ENCODE assay signal across 17 mouse cellular contexts in genomic region chr9:64098282-64098681, GRCm38 (mm10). TPM values are rescaled to one million over a fixed set of nuclear protein-coding genes. Genes with fewer than 3 reads are reported as not detected.
A peak's percentile ranks its signal among the peaks of the same experiment; 100 is the strongest.
DNase-seq lines count a peak whose midpoint lies in the region; ATAC-seq and TF ChIP-seq lines count a peak whose summit lies in the region.
"Had no signal": no experiment of that assay in that cellular context is flagged by ENCODE, and none has a peak within 500 bp of the region (broad histone marks: within the 10 kb centered on the region; RNA-seq: fewer than 3 reads in every experiment).

No protein-coding gene starts in this region.

- no peak overlapping the region for H3K27ac ChIP-seq in heart, postnatal 0 days (ENCODE audit: low read depth)
- no peak overlapping the region for H3K27ac ChIP-seq in liver, postnatal 0 days (ENCODE audit: low read depth)
- H3K27ac ChIP-seq in liver, embryonic 12.5 days: no peak overlapping the region
- H3K27ac ChIP-seq: embryonic facial prominence, embryonic 15.5 days; midbrain, embryonic 13.5 days had no signal

- no peak overlapping the region for H3K4me2 ChIP-seq in heart, postnatal 0 days (ENCODE audit: low read depth, low read length)
- no peak overlapping the region for H3K4me2 ChIP-seq in liver, postnatal 0 days (ENCODE audit: low read depth, low read length)
- H3K4me2 ChIP-seq in liver, embryonic 12.5 days: no peak overlapping the region
- H3K4me2 ChIP-seq: embryonic facial prominence, embryonic 15.5 days; midbrain, embryonic 13.5 days had no signal

- no peak for DNase-seq in heart, postnatal 0 days (ENCODE audit: low spot score)
- no peak for DNase-seq in heart, postnatal 36 days
- no peak for DNase-seq in liver, postnatal 0 days
- DNase-seq in NIH3T3 (ENCODE audit: low read depth): peak; percentile 50
- peak; percentile 67 for DNase-seq in lung, postnatal 36 days
- no peak for DNase-seq in left cerebral cortex, adult 9 months (ENCODE audit: low spot score in 2 of 2)
- DNase-seq in urinary bladder, postnatal 14 days (ENCODE audit: low spot score): no peak
- DNase-seq: gastrocnemius, postnatal 25 days had no signal

- intact Hi-C loops in heart, postnatal 36 days (cut with DNase I): no loop called here

- no peaks in the 10 kb centered on the region for H3K36me3 ChIP-seq in heart, postnatal 0 days (replicated peaks; ENCODE audit: control insufficient read depth, insufficient read depth, low read length)
- H3K36me3 ChIP-seq in liver, postnatal 0 days (replicated peaks; ENCODE audit: insufficient read depth, low read length): no peaks in the 10 kb centered on the region
- H3K36me3 ChIP-seq in liver, embryonic 12.5 days: no peaks in the 10 kb centered on the region
- H3K36me3 ChIP-seq: embryonic facial prominence, embryonic 15.5 days; G1E; midbrain, embryonic 13.5 days had no signal

- TF ChIP-seq CTCF in heart, postnatal 0 days (IDR thresholded peaks at IDR 0.05; ENCODE audit: low read depth): peak; percentile 64
- peak; percentile 61 for TF ChIP-seq CTCF in liver, postnatal 0 days (IDR thresholded peaks at IDR 0.05; ENCODE audit: low read depth)

- 0 out of 2 replicates have a peak, but pooled peaks have one; percentile 27 for ATAC-seq in heart, postnatal 0 days (ENCODE audit: insufficient read depth, low read depth)
- no peak for ATAC-seq in liver, postnatal 0 days
- no peak for ATAC-seq in liver, embryonic 12.5 days
- ATAC-seq: forebrain, embryonic 16.5 days; intestine, embryonic 16.5 days; midbrain, embryonic 13.5 days had no signal

- no peaks in the 10 kb centered on the region for H3K27me3 ChIP-seq in heart, postnatal 0 days (ENCODE audit: control insufficient read depth, insufficient read depth, low read length)
- no peaks in the 10 kb centered on the region for H3K27me3 ChIP-seq in liver, postnatal 0 days (ENCODE audit: insufficient read depth, low read length)
- H3K27me3 ChIP-seq in liver, embryonic 12.5 days (replicated peaks): no peaks in the 10 kb centered on the region; the same call in 1 of the 2 replicates
- H3K27me3 ChIP-seq: embryonic facial prominence, embryonic 15.5 days; midbrain, embryonic 13.5 days had no signal

- TF ChIP-seq EP300 in heart, postnatal 0 days (IDR thresholded peaks at IDR 0.05; ENCODE audit: low read depth): no peak
- no peak for TF ChIP-seq EP300 in liver, postnatal 0 days (IDR thresholded peaks at IDR 0.05; ENCODE audit: low read depth)

- H3K9ac ChIP-seq in heart, postnatal 0 days (replicated peaks; ENCODE audit: low read depth, low read length): no peak overlapping the region
- no peak overlapping the region for H3K9ac ChIP-seq in liver, postnatal 0 days (replicated peaks)
- H3K9ac ChIP-seq in liver, embryonic 12.5 days: no peak overlapping the region
- H3K9ac ChIP-seq: embryonic facial prominence, embryonic 15.5 days; midbrain, embryonic 13.5 days had no signal

- H3K4me1 ChIP-seq in heart, postnatal 0 days (ENCODE audit: control insufficient read depth, insufficient read depth): peaks cover 17% of the 10 kb centered on the region
- 0 out of 2 replicates have a peak, but pooled peaks cover 3% of the 10 kb centered on the region for H3K4me1 ChIP-seq in liver, postnatal 0 days (ENCODE audit: insufficient read depth)
- peaks cover 12% of the 10 kb centered on the region; the same call in 1 of the 2 replicates for H3K4me1 ChIP-seq in liver, embryonic 12.5 days

- 69% methylated on average over 4 of the region's 4 CpGs for WGBS in heart, postnatal 0 days
- WGBS in liver, postnatal 0 days (ENCODE audit: insufficient replicate concordance): 72% methylated on average over 4 of the region's 4 CpGs
- WGBS in liver, embryonic 12.5 days (ENCODE audit: insufficient replicate concordance): 57% methylated on average over 4 of the region's 4 CpGs

- no peak overlapping the region for H3K4me3 ChIP-seq in heart, postnatal 0 days (ENCODE audit: low read depth, low read length)
- H3K4me3 ChIP-seq in liver, postnatal 0 days (ENCODE audit: low read depth, low read length): no peak overlapping the region
- H3K4me3 ChIP-seq in liver, embryonic 12.5 days: no peak overlapping the region
- H3K4me3 ChIP-seq: embryonic facial prominence, embryonic 15.5 days; midbrain, embryonic 13.5 days had no signal

- no peaks in the 10 kb centered on the region for H3K9me3 ChIP-seq in heart, postnatal 0 days (replicated peaks; ENCODE audit: control insufficient read depth, low read length)
- no peaks in the 10 kb centered on the region for H3K9me3 ChIP-seq in liver, postnatal 0 days (ENCODE audit: low read length)
- H3K9me3 ChIP-seq in liver, embryonic 12.5 days (replicated peaks): no peaks in the 10 kb centered on the region
- H3K9me3 ChIP-seq: embryonic facial prominence, embryonic 15.5 days; G1E; midbrain, embryonic 13.5 days had no signal

RNA-seq across cellular contexts. Expression of gene Lctl, which starts 18.7 kb away (rescaled TPM):
- not detected in 2 replicates for total RNA-seq in heart, postnatal 0 days (2014; rRNA removed; ENCODE audit: low replicate concordance)
- polyA plus RNA-seq in heart, postnatal 0 days (2015; fragmentation: Nextera tagmentation; extraction: Ambion mirVana): 0.21 TPM in 1 of 2 replicates, not detected in the other
- total RNA-seq in heart, postnatal 36 days (2021): not detected
- not detected in 2 replicates for polyA plus RNA-seq in liver, postnatal 0 days (2015; fragmentation: Nextera tagmentation; extraction: Ambion mirVana)
- polyA plus RNA-seq in liver, embryonic 12.5 days (2016; fragmentation: Nextera tagmentation; extraction: Ambion mirVana): not detected in 2 replicates
- total RNA-seq: G1E; hematopoietic stem cell, adult 5-6 weeks; left cerebral cortex, postnatal 25 days had no signal
- polyA plus RNA-seq: forebrain, embryonic 16.5 days; G1E; midbrain, embryonic 13.5 days; neural tube, embryonic 11.5 days had no signal

Comparison
In these comparisons a context has a peak if more than half of its experiments do, and no peak if none do; other contexts are left out.
1. DNase-seq: peak in NIH3T3 (single experiment) and lung, postnatal 36 days (single experiment); none in heart, postnatal 0 days (single experiment), heart, postnatal 36 days (0 of 2), liver, postnatal 0 days (single experiment), left cerebral cortex, adult 9 months (0 of 2) and urinary bladder, postnatal 14 days (single experiment).